Mouse (Mus musculus): ENCODE measurements around the gene Misp. TPM values are rescaled to one million over a fixed set of nuclear protein-coding genes. Genes with fewer than 3 reads are reported as not detected.
A peak's percentile ranks its signal among the peaks of the same experiment; 100 is the strongest.

Gene Misp
- polyA plus RNA-seq, 1 experiment from 2014 or later = 1.0 TPM

GRCm38 (mm10) chr10:79814271-79814842, 6.4 kb upstream of the Misp start:
- 81% methylated on average over 5 of the region's 5 CpGs for WGBS
- Histone ChIP-seq H3K9me3 (no peaks in the 10 kb centered on the region), H3K4me2 (replicated peaks) (no peak overlapping the region), H3K4me1 (0 out of 2 replicates have a peak, but pooled peaks cover 5% of the 10 kb centered on the region), H3K4me3 (no peak overlapping the region), H3K27me3 (no peaks in the 10 kb centered on the region), H3K36me3 (peaks cover 70% of the 10 kb centered on the region), H3K9ac (replicated peaks) (no peak overlapping the region), H3K27ac (replicated peaks) (0 out of 2 replicates have a peak overlapping the region, but pooled peaks have one; percentile 58)
- ATAC-seq (ENCODE audit: low FRiP score, low read depth) = no peak

- Histone ChIP-seq H3K36me3 (peaks cover 70% of the 10 kb centered on the region), H3K4me3 (no peak overlapping the region), H3K27ac (replicated peaks) (no peak overlapping the region), H3K4me1 (0 out of 2 replicates have a peak, but pooled peaks cover 5% of the 10 kb centered on the region), H3K4me2 (replicated peaks) (no peak overlapping the region), H3K9ac (replicated peaks) (no peak overlapping the region), H3K27me3 (no peaks in the 10 kb centered on the region), H3K9me3 (no peaks in the 10 kb centered on the region)
- WGBS = 89% methylated on average over 12 of the region's 12 CpGs
- ATAC-seq (ENCODE audit: low FRiP score, low read depth) = no peak
Observed at GRCm38 (mm10) chr10:79815671-79816494, 4.9 kb upstream of the Misp start.

DNA sequence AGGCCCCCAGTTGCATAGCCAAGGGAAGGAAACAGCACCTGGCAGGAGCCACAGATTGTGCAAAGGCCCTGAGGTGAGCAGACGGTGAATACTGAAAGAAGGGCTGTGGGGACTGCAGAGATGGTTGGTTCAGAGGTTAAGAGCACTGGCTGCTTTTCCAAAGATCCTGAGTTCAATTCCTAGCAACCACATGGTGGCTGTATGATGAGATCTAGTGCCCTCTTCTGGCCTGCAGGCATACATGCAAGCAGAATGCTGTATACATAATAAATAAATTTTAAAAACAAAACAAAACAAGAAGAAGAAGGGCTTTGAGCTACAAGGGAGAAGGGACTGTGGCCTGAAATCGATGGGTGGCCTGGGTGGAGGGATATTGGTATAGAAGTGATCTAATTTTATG, 3.7 kb upstream of the Misp start:
- Histone ChIP-seq H3K4me1 (peaks cover 8% of the 10 kb centered on the region; the same call in 1 of the 2 replicates), H3K9me3 (no peaks in the 10 kb centered on the region), H3K4me2 (replicated peaks) (no peak overlapping the region), H3K9ac (replicated peaks) (no peak overlapping the region), H3K4me3 (no peak overlapping the region), H3K36me3 (peaks cover 60% of the 10 kb centered on the region), H3K27ac (replicated peaks) (no peak overlapping the region), H3K27me3 (no peaks in the 10 kb centered on the region)
- no peak for ATAC-seq (ENCODE audit: low FRiP score, low read depth)
- WGBS = 80% methylated on average over 2 of the region's 2 CpGs

DNA sequence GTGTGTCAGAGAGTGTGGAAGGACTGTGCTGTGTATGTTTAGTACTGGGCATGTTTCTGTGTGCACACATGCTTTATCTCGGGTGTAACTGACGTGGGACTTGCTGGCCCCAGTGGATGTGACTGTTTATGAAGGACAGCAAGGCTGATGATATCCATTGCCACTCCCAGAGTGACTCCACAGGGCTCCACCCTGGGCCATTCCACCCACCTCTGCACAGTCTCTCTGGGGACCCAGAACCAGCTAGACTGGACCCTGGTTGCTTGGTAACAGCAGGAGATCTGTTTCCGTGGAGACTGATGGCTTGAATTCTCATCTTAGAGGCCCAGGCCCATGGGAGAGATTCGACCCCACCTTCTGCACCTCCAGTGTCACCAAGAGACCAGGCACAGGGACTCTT, 2.6 kb upstream of the Misp start:
- Histone ChIP-seq H3K9me3 (no peaks in the 10 kb centered on the region), H3K4me2 (replicated peaks) (no peak overlapping the region), H3K27ac (replicated peaks) (0 out of 2 replicates have a peak overlapping the region, but pooled peaks have one; percentile 8), H3K27me3 (no peaks in the 10 kb centered on the region), H3K4me3 (no peak overlapping the region), H3K4me1 (peaks cover 14% of the 10 kb centered on the region), H3K9ac (replicated peaks) (0 out of 2 replicates have a peak overlapping the region, but pooled peaks have one; percentile 17), H3K36me3 (peaks cover 54% of the 10 kb centered on the region)
- 63% methylated on average over 4 of the region's 4 CpGs for WGBS
- no peak for ATAC-seq (ENCODE audit: low FRiP score, low read depth)

DNA sequence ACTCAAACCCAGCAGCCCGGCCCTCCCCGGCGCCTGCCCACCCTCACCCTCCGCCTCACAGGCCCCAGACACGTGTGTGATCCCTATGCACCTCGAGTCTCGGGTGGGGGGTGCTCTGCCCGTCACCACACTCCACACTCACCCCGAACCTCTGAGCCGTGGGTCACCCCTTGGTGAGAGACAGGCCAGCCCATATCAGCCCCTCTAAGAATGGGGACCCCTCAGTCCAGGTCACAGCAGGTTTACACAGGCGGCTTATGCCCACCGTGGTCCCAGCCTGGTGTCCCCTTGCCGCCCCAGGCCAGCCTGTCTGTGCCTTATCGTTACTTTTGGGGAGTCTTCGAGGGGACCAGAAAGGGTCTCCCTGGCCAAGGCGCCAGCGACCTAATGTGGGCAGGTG, 1.2 kb upstream of the Misp start:
- ATAC-seq (ENCODE audit: low FRiP score, low read depth) = no peak
- no peak overlapping the region for H3K9ac ChIP-seq (replicated peaks)
- H3K27me3 ChIP-seq = no peaks in the 10 kb centered on the region
- no peak overlapping the region for H3K27ac ChIP-seq (replicated peaks)
- H3K36me3 ChIP-seq = peaks cover 54% of the 10 kb centered on the region
- peaks cover 14% of the 10 kb centered on the region for H3K4me1 ChIP-seq
- no peaks in the 10 kb centered on the region for H3K9me3 ChIP-seq
- WGBS = 94% methylated on average over 17 of the region's 17 CpGs
- no peak overlapping the region for H3K4me3 ChIP-seq
- no peak overlapping the region for H3K4me2 ChIP-seq (replicated peaks)

- H3K4me1 ChIP-seq = peaks cover 14% of the 10 kb centered on the region
- no peak for ATAC-seq (ENCODE audit: low FRiP score, low read depth)
- H3K4me2 ChIP-seq (replicated peaks) = no peak overlapping the region
- H3K27ac ChIP-seq (replicated peaks) = no peak overlapping the region
- no peaks in the 10 kb centered on the region for H3K9me3 ChIP-seq
- H3K27me3 ChIP-seq = no peaks in the 10 kb centered on the region
- WGBS = 87% methylated on average over 8 of the region's 8 CpGs
- H3K36me3 ChIP-seq = peaks cover 48% of the 10 kb centered on the region
- no peak overlapping the region for H3K9ac ChIP-seq (replicated peaks)
- no peak overlapping the region for H3K4me3 ChIP-seq
Observed at GRCm38 (mm10) chr10:79820277-79820676, 512 bp upstream of the Misp start.

DNA sequence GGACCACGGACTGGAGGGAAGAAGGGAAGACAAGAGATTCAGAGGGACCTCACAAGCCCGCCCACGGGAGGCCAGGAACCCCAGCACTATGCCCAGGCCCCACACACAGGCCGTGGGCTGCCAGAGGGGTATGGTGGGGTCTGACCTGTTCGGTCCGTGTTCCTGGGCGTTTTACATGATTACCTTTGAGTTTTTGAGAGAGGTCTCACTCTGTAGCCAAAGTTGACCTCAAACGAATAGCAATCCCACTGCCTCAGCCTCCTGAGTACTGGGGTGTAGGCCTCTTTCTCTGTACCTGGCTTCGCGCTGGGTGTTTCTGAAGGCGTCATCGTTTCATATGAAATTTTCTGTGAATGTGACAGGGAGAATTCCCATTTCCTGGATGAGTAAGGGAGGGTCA, 942 bp downstream of the Misp start:
- WGBS = 88% methylated on average over 12 of the region's 12 CpGs
- no peak overlapping the region for H3K4me3 ChIP-seq
- no peaks in the 10 kb centered on the region for H3K9me3 ChIP-seq
- H3K27me3 ChIP-seq = no peaks in the 10 kb centered on the region
- H3K9ac ChIP-seq (replicated peaks) = no peak overlapping the region
- peaks cover 33% of the 10 kb centered on the region for H3K36me3 ChIP-seq
- 0 out of 2 replicates have a peak overlapping the region, but pooled peaks have one; percentile 15 for H3K27ac ChIP-seq (replicated peaks)
- no peak for ATAC-seq (ENCODE audit: low FRiP score, low read depth)
- peaks cover 14% of the 10 kb centered on the region for H3K4me1 ChIP-seq
- no peak overlapping the region for H3K4me2 ChIP-seq (replicated peaks)

DNA sequence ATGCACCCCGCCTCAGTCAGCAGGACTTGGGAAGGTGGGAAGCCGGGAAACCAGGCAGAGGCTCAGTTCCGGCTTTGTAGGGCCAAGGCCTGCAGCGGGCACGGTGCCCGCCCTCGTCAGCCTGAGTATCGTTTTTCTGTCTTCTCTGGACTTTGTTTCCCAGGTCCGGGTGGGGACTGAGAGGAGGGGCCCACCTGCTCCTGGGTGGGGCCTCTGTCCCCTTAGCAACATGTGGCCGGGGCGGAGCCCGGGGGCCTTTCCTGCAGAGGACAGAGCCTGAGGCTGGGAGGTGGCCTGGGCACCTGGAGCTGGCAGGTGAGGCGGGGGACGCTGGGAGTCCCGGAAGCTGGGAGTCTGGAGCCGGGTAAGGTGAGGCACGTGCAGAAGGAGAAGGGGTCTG, 1.6 kb downstream of the Misp start:
- Histone ChIP-seq H3K4me3 (no peak overlapping the region), H3K27ac (replicated peaks) (0 out of 2 replicates have a peak overlapping the region, but pooled peaks have one; percentile 15)

DNA sequence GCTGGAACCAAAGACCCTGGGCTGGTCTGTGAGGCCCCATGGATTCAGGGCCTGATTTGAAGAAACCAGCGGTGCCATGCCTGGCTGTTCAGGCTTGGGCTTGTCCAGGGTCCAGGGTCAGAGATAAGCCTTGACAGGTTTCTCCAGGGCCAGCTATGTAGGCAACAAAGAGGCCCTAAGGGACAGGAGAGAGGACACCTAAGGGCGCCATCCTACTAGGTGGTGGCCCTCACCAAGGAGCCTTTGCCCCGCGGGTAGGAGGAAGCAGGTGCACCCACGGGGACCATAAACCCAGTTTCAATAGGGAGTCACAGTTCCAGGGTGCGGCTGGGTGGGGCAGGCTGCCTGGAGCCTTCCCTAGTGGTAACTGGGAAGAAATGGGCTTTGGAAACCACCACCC, 2.2 kb downstream of the Misp start:
- Histone ChIP-seq H3K4me2 (replicated peaks) (no peak overlapping the region), H3K27ac (replicated peaks) (peak overlapping the region; percentile 7; the same call in 1 of the 2 replicates), H3K9ac (replicated peaks) (no peak overlapping the region), H3K4me1 (peaks cover 13% of the 10 kb centered on the region), H3K9me3 (no peaks in the 10 kb centered on the region), H3K36me3 (peaks cover 28% of the 10 kb centered on the region), H3K4me3 (no peak overlapping the region), H3K27me3 (no peaks in the 10 kb centered on the region)
- ATAC-seq (ENCODE audit: low FRiP score, low read depth) = no peak
- 77% methylated on average over 6 of the region's 6 CpGs for WGBS

More for the DNA sequence above, 1.6 kb downstream of the Misp start:
- Histone ChIP-seq H3K9ac (replicated peaks) (0 out of 2 replicates have a peak overlapping the region, but pooled peaks have one; percentile 2), H3K27me3 (no peaks in the 10 kb centered on the region), H3K36me3 (peaks cover 29% of the 10 kb centered on the region), H3K4me1 (peaks cover 14% of the 10 kb centered on the region), H3K9me3 (no peaks in the 10 kb centered on the region), H3K4me2 (replicated peaks) (no peak overlapping the region)
- WGBS = 36% methylated on average over 17 of the region's 17 CpGs
- ATAC-seq (ENCODE audit: low FRiP score, low read depth) = 0 out of 2 replicates have a peak, but pooled peaks have one; percentile 24

DNA sequence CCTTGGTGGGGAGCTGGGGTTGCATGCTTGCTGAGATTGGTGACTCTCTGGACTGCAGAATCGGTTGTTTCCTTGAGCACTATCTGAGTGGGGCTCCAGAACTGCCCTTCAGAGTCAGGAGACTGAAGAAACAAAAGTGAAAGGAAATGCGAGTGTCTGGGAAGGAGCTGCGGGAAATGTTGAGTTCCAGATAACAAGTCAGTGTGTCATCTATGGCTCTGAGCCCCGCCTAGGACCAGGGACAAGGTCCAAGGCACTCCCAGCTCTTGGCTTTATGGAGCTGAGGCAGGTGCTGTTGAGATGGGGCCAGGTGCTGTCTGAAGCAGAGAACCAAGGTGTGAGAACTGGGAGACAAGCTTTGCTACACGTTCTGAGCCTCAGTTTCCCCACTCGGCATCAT, 3.6 kb downstream of the Misp start:
- Histone ChIP-seq H3K4me2 (replicated peaks) (no peak overlapping the region), H3K27me3 (no peaks in the 10 kb centered on the region), H3K36me3 (peaks cover 15% of the 10 kb centered on the region), H3K4me3 (no peak overlapping the region), H3K9me3 (no peaks in the 10 kb centered on the region), H3K27ac (replicated peaks) (no peak overlapping the region), H3K4me1 (peaks cover 10% of the 10 kb centered on the region), H3K9ac (replicated peaks) (no peak overlapping the region)
- WGBS = 72% methylated on average over 6 of the region's 6 CpGs
- no peak for ATAC-seq (ENCODE audit: low FRiP score, low read depth)

DNA sequence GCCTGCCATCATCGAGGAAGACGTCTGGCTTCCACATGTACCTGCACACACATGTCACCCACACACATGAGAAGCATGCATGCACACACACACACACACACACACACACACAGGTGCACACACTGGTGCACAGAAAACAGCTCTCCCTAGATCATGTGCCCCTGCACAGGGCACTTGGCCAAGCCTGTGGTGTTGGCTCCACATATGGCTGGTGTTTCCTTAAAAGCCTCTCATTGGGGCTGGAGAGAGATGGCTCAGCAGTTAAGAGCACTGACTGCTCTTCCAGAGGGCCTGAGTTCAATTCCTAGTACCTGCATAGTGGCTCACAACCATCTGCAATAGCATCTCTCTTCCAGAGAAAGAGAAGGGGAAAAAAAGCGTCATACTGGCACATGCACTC, 10.8 kb downstream of the Misp start:
- WGBS = 84% methylated on average over 3 of the region's 3 CpGs
- Histone ChIP-seq H3K4me1 (0 out of 2 replicates have a peak, but pooled peaks cover 2% of the 10 kb centered on the region), H3K9me3 (no peaks in the 10 kb centered on the region), H3K4me2 (replicated peaks) (no peak overlapping the region), H3K27me3 (no peaks in the 10 kb centered on the region), H3K9ac (replicated peaks) (no peak overlapping the region), H3K4me3 (no peak overlapping the region), H3K27ac (replicated peaks) (no peak overlapping the region), H3K36me3 (no peaks in the 10 kb centered on the region)
- no peak for ATAC-seq (ENCODE audit: low FRiP score, low read depth)
